Mouse (Mus musculus) right cerebral cortex, postnatal 36 days (tissue): ENCODE measurements at regions not wholly inside any gene's neighbourhood (a gene's known extent, or its start where the extent isn't known, plus 50 kb on each side); places are given as distances from the start of the nearest gene placed in this dataset.
"Not testable (repeated sequence)": the region's sequence is repeated elsewhere in the genome, so short reads cannot be mapped to it uniquely, and the experiment has no call there.

Experiments
- DNase-seq, 2 experiments: peaks; one replicate each; pipeline ENCODE4 v3.0.0; 2022; ENCODE audit warnings: low spot score in 2 of 2, mixed read lengths in 1 of 2

GRCm38 (mm10) chr3:117265790-117266189, 94.9 kb downstream of the Plppr4 start:
- DNase-seq: peak; percentile 55 to 62

GRCm38 (mm10) chr3:117247833-117248232, 112.8 kb downstream of the Plppr4 start:
- DNase-seq: no peak

- no peak for DNase-seq
These were observed 118.9 kb downstream of the Plppr4 start for GRCm38 (mm10) chr3:117241810-117242209.

- no peak for DNase-seq
These were observed 134.1 kb downstream of the Plppr4 start for GRCm38 (mm10) chr3:117226616-117227015.

GRCm38 (mm10) chr3:117225041-117225440, 135.6 kb downstream of the Plppr4 start:
- DNase-seq: no peak

GRCm38 (mm10) chr3:117217952-117218351, 142.7 kb downstream of the Plppr4 start:
- peak in 1 of 2 experiments; percentile 16 for DNase-seq

- no peak for DNase-seq
These were observed 168.8 kb downstream of the Plppr4 start for GRCm38 (mm10) chr3:117191903-117192302.

GRCm38 (mm10) chr3:117188782-117189500, 171.7 kb downstream of the Plppr4 start:
- no peak for DNase-seq

GRCm38 (mm10) chr3:117183654-117184184, 177.0 kb downstream of the Plppr4 start:
- no peak for DNase-seq

GRCm38 (mm10) chr3:117169740-117170139, 190.9 kb downstream of the Plppr4 start:
- DNase-seq: peak in 1 of 2 experiments; percentile 3

- DNase-seq: no peak
These were observed 194.3 kb upstream of the Palmd start for GRCm38 (mm10) chr3:117163046-117163445.

GRCm38 (mm10) chr3:117160689-117161088, 191.9 kb upstream of the Palmd start:
- not testable (repeated sequence) for DNase-seq

GRCm38 (mm10) chr3:117155274-117155673, 186.5 kb upstream of the Palmd start:
- DNase-seq: no peak

- DNase-seq: no peak
These were observed 184.3 kb upstream of the Palmd start for GRCm38 (mm10) chr3:117153011-117153473.

- no peak for DNase-seq
These were observed 183.6 kb upstream of the Palmd start for GRCm38 (mm10) chr3:117152414-117152813.

GRCm38 (mm10) chr3:117147414-117147813, 178.6 kb upstream of the Palmd start:
- DNase-seq: no peak

- DNase-seq: no peak
These were observed 171.0 kb upstream of the Palmd start for GRCm38 (mm10) chr3:117139835-117140234.

GRCm38 (mm10) chr3:117138720-117139119, 169.9 kb upstream of the Palmd start:
- no peak for DNase-seq

- no peak for DNase-seq
These were observed 164.1 kb upstream of the Palmd start for GRCm38 (mm10) chr3:117132897-117133296.

GRCm38 (mm10) chr3:117122211-117122610, 153.4 kb upstream of the Palmd start:
- peak in 1 of 2 experiments; percentile 32 for DNase-seq

- DNase-seq: peak; percentile 35 to 54
These were observed 151.6 kb upstream of the Palmd start for GRCm38 (mm10) chr3:117120086-117121055.

- DNase-seq: no peak
These were observed 150.8 kb upstream of the Palmd start for GRCm38 (mm10) chr3:117119576-117119975.
